Mouse (Mus musculus) cerebellum, adult 11 months (tissue): ENCODE measurements around the gene Mpeg1.

Experiments used
- DNase-seq: peaks from one replicate; pipeline ENCODE4 v3.0.0; 2022

Mpeg1 gene

GRCm38 (mm10) chr19:12466204-12466603, 5.6 kb downstream of the Mpeg1 start:
- DNase-seq = peak; percentile 40

- DNase-seq = no peak
Observed at GRCm38 (mm10) chr19:12467436-12467835, 6.9 kb downstream of the Mpeg1 start.

- DNase-seq = no peak
Observed at GRCm38 (mm10) chr19:12471866-12472265, 11.3 kb downstream of the Mpeg1 start.

- DNase-seq = no peak
Observed at GRCm38 (mm10) chr19:12472381-12472976, 11.9 kb downstream of the Mpeg1 start.

GRCm38 (mm10) chr19:12473201-12473641, 12.6 kb downstream of the Mpeg1 start:
- DNase-seq = no peak

GRCm38 (mm10) chr19:12473951-12474350, 13.4 kb downstream of the Mpeg1 start:
- no peak for DNase-seq

- DNase-seq = peak; percentile 69
Observed at GRCm38 (mm10) chr19:12475380-12476250, 15.0 kb downstream of the Mpeg1 start.

GRCm38 (mm10) chr19:12476721-12477270, 16.2 kb downstream of the Mpeg1 start:
- DNase-seq = no peak

GRCm38 (mm10) chr19:12478369-12478768, 17.8 kb downstream of the Mpeg1 start:
- no peak for DNase-seq

- DNase-seq = no peak
Observed at GRCm38 (mm10) chr19:12483782-12484181, 23.2 kb downstream of the Mpeg1 start.

- DNase-seq = no peak
Observed at GRCm38 (mm10) chr19:12484210-12484609, 23.6 kb downstream of the Mpeg1 start.

GRCm38 (mm10) chr19:12485223-12485622, 24.6 kb downstream of the Mpeg1 start:
- no peak for DNase-seq

- DNase-seq = no peak
Observed at GRCm38 (mm10) chr19:12485631-12486030, 25.1 kb downstream of the Mpeg1 start.

- DNase-seq = no peak
Observed at GRCm38 (mm10) chr19:12486875-12487274, 26.3 kb downstream of the Mpeg1 start.

GRCm38 (mm10) chr19:12487511-12488204, 27.1 kb downstream of the Mpeg1 start:
- DNase-seq = no peak

GRCm38 (mm10) chr19:12488205-12488966, 27.8 kb downstream of the Mpeg1 start:
- DNase-seq = no peak

GRCm38 (mm10) chr19:12488969-12489674, 28.5 kb downstream of the Mpeg1 start:
- DNase-seq = no peak

- no peak for DNase-seq
Observed at GRCm38 (mm10) chr19:12489675-12490570, 29.3 kb downstream of the Mpeg1 start.

- DNase-seq = no peak
Observed at GRCm38 (mm10) chr19:12491636-12492035, 31.1 kb downstream of the Mpeg1 start.

GRCm38 (mm10) chr19:12493453-12494186, 33.0 kb downstream of the Mpeg1 start:
- DNase-seq = no peak
